Mouse (Mus musculus) c-Kit-negative CD71-positive TER-119-positive erythroid progenitor cells, embryonic 14.5 days (primary cell): ENCODE results near the gene Phex.

Experiments used
- DNase-seq: peaks from one replicate; pipeline ENCODE4 v3.0.0-alpha.2; 2013; ENCODE audit warnings: low read depth, low spot score

Phex gene

DNA sequence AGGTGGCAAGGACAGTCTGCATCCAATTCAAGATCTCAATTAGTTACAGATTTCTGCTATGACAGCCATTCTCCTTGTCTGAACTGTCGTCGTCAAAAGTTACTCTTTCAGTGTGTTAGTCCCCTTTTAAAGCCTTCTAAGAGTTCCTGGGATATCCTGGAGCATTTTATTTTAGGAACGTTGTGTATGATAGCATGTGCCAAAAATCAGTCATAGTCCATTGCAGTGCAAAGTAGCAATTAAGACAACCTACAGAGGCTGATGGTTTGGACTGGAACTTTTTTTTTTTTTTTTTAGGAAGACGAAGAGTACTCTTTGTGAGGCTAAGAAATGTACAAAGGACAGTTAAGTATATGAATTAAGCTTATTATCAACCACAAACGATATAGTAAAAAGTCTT lies at the start of gene Phex:
Phex (minus strand) TSS at position 101 of the 400 bp plus-strand sequence.
- no peak for DNase-seq

DNA sequence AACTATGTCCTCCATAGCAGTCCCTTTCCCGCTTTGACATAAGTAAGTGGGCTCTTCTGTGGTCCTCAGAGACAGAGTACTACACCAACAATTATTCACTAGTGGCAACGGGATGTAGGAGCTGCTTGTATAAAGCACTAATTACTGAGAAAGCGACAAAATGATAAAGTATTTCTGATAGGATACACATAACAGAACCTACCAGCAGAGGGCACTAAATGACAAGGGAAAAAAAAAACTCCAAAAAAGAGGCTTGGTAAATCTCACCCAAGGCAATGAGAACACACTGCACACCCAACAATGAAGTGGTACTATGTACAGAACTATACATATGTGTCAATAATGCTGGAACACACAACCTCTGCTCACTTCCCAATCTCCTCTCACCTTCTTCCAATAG lies 47.6 kb upstream of the Phex start:
- no peak for DNase-seq

DNA sequence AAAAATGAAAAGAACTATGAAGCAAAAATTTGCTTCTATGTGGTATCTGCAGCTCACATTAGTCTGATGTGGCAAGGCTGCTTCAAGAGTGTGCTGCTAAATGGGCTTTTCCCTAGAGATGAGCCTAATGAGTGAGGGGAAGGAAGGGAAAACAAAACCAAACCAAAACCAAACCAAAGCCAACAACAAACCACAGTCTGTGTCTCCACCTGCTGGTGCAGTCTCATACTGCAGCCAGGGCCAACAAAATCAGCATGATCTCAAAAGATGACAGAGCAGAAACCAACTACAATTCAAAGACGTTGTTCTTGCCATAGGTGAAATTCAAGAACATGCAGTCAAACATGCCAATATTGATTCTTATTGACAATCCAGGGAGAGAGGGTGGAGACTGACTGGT lies 39.3 kb upstream of the Phex start:
- no peak for DNase-seq

DNA sequence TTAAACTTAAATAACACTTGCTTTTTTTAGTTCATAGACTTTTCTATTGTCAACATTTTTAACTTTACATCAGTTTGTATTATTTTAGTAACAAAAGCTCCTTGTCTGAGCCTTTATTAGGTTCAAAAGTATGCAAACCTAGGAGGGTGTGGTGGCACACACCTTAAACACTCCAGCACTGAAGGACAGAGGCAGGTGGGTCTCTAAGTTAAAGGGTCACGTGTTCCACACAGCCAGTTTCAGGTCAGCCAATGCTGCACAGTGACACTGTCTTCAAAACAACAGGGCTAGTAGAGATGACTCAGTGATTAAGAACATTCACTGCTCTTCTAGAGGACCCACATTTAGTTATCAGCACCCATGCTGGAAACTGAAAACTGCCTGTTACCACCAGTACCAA lies 33.9 kb upstream of the Phex start:
- no peak for DNase-seq

DNA sequence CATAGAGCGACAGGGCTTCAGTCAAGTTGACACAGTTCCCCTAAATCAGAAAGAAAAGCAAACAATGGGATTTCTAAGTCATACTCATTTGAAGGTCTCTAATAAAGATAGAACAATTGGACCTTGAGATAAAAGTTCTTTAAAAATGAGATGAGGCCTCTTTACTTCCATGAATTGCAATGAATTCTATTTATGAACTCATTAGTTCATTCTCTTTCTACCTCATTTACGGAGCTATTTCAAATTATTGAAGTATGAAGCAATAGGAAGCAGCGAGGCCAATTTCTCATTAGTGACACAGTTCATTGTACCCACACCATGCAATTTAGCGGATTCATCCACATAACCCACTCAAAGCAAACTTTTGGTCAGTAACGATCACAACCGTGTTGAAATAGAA lies 32.3 kb upstream of the Phex start:
- DNase-seq, result no peak

DNA sequence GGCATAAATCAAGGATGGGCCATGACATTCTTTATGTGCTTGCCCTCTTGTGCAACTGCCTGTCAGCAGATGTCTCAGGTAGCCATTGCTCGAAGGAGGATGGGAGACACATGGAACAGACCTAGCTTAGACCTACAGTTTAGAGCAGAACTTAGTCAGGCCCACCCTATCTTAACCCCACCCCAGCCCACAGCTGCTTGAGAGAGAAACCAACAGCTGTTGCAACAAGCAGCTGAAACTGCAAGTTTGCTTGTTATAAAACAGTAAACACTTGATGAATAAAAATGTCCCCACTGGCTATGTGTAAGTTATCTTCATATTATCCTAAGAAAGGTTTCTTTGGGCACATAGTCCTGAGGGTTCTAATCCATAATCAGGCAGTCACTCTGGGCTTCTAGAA lies 19.7 kb upstream of the Phex start:
- no peak for DNase-seq

DNA sequence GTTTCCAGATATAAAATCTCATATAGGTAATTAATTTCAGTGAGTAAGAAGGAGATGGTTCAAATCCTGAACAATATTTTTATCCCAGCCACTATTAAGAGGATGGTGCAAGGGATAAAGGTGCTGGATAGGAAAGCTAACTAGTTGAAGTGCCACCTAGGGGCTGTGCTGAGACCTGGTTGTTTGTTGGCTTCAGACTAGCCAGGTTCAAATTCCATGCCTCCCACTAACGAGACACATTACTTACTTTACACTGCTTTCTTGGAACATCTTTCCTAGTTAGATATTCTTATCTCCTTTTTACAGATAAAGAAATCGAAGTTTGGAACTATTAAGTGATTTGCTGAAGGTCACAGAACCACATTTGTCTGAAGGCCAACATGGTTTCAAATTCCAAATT lies 4.3 kb upstream of the Phex start:
- DNase-seq, result no peak

DNA sequence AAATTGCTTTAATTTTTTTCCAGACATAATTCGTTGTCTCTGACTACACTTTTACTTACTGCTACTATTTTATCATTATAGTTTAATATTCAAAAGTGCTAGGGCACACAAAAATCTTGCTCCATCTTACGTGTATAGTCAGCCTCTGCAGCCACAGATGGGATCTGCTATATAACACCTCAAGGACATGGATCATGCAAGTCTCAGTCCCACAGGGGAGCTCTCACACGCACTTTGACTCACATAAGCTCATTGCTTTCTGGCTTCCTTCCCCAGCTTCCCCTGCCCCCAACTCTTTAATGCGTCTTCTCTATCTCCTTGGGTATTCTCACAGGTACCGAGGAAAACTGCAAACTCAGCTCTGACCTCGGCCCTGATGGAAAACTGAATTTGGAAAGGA lies 10.2 kb downstream of the Phex start:
- DNase-seq, result no peak

DNA sequence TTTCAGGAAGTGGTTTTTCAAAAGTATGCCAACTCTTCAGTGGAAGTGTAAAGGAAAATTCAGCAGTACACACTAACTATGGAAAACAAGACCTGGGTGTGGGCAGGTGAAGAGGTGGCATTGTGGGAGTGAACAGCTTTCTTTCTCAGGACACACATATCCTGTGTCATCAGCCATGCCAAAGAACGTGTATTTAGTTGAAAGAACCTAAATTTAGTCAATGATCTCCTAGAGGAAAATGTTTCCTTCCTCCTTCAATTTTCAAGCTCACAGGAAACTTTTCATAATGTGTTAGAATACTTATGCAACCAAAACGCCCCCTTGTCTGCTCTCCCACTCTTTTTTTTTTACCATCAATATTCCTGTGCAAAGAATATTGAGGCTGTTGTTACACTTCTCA lies 23.9 kb downstream of the Phex start:
- no peak for DNase-seq

DNA sequence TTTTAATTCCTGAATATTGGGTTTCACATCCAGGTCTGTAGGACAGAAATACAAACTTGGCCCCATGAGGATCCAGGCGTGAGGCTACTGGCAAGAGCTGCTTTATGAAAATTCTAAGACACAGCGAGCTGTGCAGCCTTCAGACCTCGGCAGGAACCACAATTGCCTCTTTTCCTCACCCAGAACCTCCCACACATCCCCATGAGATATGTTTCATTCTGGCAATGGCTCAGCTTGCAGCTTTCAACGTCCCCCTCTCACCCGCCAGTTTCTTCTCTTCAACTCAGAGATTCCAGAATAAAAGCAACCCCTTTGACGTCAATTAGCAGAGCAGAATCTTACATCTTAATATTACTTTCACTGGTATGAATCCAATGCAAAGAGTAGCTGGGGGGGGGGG lies 25.0 kb downstream of the Phex start:
- no peak for DNase-seq

DNA sequence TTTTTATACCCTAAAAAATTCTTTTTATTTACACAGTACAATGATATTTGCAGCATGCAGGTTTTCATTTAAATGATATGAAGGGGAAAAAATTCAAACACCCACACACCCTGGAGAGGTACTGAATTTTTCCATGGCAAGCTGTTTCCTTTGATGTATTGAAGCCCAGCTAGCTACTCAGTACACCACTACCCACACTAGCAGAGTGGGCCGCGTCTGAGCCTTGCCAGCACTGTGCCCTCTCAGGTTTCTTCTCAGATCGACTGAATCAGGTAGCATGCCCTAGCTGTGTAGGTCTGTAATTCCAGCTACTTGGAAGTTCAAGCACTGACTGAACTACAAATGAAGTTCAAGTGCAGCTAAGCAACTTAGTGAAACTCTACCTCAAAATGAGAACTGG lies 26.7 kb downstream of the Phex start:
- DNase-seq, result no peak

DNA sequence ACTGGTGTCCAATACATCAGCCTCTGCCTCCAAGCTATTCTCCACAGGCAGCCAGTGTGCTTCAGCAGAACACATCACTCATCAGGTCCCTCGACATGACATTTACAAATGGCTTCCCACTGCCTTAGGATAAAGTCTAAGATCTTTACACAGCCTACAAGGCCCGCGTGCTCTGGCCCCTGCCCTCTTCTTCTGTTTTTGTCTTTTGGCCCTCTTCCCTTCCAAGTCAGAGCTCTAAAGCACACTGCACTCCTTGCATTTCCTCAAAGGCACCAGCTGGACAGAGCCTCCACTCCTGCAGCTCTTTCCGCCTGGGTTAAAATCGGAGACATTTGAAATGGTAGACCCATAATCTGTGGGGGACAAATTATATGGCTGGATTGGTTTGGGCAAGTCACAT lies 28.1 kb downstream of the Phex start:
- DNase-seq, result no peak

DNA sequence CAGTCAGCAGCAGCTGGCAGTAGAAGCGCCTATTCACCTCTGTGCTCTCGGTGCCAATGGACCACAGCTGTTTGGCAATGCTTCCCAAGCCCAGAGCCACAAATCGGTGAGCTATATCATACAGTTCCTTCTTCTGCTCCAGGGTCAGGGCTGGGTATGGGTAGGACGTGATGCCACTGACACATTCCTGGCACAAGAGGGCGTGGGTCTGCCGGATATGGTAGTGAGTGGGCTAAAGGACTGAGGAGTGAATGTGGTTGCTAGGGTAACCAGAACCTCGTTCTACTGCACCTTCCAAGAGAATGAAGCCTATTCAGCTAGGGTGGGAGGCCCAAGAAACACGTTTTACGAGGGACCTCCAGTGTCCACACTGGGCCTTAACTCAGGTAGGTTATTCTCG lies 36.3 kb downstream of the Phex start:
- no peak for DNase-seq

DNA sequence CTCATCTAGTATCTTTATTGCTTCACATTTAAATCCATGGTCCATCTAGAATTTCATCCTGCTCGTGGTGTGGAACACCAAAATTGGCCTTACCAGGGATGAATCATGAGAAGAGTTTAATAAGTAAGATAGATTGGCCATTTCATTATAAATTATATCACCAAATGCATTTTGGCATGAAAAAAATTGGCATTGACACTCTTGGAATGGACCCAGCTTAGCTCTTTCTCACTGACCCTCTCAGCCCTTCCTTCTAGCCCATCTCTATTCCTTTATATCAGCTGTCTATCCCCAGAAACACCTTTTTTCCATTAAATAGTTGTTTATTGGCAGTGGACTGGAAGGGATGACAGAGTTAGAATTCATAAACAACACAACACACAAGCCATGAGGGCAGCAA lies 37.7 kb downstream of the Phex start:
- DNase-seq, result no peak

DNA sequence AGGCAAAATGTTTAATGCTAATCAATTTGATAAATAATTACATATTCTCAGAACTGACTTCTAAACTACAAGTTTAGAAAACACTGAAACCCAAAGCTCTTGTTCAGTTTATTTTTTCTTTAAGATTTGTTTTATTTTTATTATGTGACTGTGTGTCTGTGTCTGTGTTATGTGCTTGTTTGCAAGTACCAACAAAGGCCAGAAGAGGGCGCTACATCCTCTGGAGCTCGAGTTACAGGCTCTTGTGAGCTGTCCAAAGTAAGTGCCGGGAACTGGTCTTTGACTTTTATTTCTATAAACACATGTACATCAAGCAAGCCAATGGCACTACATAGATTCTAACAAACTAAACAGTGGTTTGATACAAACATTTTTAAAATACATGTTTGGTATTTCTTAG lies 41.2 kb downstream of the Phex start:
- DNase-seq, result no peak

DNA sequence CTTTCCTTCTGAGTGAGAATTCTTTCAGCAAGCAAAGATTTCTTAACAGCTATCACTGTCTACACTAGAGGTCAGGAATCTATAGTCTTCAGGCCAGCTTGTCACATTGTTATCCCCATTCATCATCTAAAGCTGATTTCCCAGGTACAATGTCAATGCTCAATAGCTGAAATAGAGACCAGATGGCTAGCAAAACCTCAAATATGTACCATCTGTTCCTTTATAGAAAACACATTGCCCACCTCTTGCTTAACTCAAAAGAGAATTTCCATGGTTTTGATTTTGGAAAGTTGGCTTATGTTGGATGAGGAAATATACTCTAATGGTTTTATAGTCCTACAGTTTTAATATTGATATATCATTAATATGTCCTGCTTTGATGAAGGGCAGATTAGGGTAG lies 45.9 kb downstream of the Phex start:
- no peak for DNase-seq

DNA sequence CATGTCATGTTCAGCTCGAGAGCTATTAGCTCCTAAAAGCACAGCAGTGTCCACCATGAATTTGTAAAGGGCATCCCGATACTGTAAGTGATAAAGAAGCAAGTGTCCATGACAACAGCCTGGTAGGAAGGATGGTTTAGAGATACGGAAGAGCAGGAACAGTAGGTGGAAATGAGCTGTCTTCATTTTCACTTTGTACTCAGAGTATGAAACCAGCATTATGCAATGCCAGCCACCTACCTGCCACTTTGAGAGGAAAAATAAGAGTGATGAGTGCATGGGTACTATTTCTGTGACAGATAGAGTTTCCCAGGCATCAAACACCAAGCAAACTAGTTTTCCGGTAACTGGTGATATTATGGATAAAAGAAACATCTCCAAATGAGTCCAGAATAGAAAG lies 59.6 kb downstream of the Phex start:
- DNase-seq, result no peak

DNA sequence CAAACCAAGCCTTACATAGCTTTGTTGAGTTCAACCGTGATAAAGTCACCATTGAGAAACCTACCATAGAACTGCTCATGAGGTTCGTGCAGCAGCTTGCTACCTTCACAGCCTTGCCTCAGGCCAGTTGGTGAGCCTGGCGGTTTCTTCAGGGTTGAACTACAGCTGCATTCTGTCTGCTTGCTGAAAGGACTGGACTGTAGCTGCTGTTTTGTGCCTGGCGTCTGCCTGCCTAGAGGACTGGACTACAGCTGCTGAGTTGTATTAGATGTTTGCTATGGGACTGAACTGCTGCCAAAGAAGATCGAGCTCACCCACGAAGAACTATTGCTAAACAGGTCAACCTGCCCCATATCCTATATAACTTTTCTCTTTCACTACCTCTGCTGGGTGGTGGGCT lies 68.9 kb downstream of the Phex start:
- DNase-seq, result no peak

DNA sequence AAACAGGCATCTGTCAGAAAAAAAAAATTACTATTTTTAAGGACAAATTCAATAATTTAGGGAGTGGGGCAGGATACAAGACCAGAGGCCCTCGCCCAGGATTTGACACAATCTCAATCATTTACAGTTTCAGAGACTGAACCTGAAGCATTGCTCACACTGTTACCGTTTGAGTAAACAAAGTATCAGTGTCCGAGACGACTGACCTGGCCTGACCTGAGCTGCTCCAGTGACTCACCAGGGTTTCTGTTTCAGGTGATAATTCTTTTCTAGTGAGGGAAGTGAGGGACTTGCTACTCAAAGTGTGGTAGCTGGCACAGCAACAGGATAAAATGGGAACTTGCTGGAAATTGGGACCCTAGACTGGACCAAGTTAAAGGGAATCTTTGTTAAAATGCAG lies 80.4 kb downstream of the Phex start:
- no peak for DNase-seq

DNA sequence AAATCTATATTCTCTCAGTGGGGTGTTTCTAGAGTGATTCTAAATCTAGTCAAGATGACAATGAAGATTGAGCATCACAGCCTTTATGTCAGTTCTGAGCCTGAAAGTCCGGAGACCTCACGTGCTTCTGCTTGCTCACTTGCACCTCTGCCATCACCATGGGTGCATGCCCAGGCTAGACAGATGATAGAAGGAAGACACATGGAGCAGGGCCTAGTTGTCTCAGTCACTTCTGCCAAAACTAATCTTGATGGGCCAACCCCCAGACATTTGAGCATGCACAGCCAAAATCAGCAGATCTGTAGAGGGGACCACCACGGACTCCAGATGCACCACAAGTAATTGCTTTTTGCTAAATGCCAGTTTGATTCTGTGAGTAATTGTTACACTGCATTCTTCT lies 85.3 kb downstream of the Phex start:
- DNase-seq, result no peak

DNA sequence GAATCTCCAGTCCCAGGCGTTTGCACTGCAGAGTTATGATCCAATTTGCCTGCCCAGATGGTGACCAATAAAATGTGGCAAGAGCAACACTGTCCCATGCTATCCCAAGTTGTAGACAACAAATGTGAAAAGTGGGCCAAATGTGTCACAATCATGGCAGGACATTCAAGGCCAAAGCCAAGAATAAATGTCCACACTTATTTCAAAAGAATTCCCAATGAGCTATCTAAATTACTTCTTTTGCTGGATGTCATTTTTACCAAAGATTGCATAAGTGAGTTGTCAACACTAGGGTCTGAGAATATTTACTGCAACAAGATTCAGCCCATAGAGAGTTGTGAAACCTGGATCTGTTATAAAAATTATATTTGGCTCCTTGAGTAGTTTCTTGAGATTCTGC lies 86.7 kb downstream of the Phex start:
- no peak for DNase-seq

DNA sequence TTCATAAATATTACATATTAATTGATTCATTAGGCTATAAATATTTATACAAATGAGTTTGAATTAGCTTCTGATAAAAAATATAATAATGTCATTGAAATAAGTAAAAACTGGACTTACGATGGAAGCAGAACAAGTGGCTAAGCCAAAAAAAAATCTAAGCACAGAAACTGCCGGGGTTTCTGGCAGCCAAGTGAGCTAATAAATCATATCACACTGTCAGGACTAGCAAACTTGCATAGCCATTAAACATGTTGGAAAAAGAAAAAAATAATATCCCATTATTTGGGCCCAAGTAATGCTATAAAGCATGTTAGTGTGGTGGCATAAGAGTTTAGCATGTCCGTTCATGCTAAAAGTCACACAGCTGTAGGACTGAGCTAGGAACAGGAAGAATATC lies 87.4 kb downstream of the Phex start:
- no peak for DNase-seq

DNA sequence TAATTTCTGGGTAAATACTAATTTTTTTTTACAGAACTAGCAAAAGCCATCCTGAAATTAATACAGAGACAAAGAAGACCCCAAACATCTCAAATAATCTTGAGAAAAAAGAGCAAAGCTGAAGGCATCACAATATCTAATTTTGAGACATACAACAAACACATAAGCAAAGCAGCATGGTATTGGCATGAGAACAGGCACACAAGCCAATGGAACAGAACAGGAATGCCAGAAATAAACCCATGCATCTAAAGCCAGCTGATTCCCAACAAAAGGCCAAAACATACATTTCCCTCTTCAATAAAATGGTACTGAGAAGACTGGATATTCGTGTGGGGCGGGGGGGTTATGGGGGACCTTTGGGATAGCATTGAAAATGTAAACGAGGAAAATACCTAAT lies 90.7 kb downstream of the Phex start:
- DNase-seq, result no peak

DNA sequence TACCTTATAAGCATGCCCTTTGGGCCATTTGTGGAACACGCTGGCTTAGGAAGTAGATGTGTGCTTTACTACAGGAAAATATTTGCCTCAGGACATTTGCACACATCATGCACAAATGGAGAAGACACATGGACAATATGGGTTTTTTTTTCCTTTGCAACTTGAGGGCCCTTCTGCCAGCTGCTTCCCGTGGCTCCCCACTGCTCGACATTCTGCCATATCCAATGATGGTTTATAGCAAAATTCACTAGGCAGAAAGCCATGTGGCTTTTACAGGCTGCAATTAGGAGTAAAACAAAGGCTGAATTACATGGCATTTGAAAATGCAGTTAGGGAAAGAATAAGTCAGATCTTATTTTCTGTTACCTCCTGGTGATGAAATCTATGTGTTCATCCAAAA lies 104.8 kb downstream of the Phex start:
- no peak for DNase-seq

DNA sequence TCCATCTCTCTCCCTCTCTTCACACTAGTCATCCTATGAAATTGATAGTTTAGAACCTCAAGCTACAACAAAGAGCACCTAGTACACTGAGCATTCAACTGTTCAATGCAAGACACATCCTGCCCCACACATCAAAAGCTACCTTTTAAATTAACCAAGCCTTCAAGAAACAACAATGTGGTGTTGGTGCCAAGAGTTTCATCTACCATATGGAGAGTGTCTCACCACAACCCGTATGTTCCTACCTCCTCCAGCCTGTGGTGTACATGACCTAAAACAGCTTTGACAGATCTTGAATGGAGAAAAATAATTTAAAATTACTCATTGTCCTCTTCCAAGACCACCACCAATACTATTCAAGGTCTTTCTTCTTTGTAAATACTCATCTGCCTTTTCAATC lies 106.9 kb downstream of the Phex start:
- DNase-seq, result no peak
